Mouse (Mus musculus) brain, embryonic 18.5 days (tissue): Measurements from ENCODE around the gene Gm20388.
"Not testable (repeated sequence)": the region's sequence is repeated elsewhere in the genome, so short reads cannot be mapped to it uniquely, and the experiment has no call there.

ENCODE experiments used
- DNase-seq: peaks from one replicate; pipeline ENCODE4 v3.0.0-alpha.2; 2012; ENCODE audit warnings: low read depth, low spot score

Gm20388 gene

DNA sequence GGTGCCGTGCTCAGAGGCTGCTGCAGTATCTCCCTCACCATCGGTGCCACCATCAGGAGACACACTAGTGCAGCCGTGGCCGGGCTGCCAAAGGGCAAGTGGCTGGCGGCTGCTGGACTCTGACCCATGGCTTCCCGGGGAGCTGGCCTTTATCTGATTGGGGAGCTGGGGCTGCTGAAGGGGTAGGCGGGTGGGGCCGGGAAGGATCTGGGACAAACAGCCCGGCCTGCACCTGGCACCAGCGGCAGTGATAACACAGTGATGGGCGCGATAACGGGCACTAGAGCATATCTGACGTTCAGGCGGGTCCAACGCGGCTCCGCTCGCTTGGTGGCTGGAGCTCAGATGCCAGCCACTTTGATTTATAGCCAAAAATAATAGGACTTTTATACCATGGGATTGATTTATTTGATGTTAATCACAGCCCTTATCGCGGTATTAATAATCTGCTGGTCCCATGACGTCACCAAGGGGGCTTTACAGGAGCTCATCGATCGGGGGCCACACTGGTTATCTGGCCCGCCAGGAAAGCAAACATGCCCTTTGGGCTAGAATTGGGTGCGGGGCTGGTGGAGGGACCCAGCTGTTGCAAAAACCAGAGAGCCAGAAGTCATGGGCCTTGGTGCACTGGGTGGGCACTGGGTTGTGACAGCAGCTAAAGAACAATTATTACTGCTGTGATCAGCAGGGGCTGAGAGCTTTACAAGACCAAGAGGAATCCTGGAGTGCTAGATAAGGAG, 2396.2 kb downstream of the Gm20388 start:
- DNase-seq, result no peak

DNA sequence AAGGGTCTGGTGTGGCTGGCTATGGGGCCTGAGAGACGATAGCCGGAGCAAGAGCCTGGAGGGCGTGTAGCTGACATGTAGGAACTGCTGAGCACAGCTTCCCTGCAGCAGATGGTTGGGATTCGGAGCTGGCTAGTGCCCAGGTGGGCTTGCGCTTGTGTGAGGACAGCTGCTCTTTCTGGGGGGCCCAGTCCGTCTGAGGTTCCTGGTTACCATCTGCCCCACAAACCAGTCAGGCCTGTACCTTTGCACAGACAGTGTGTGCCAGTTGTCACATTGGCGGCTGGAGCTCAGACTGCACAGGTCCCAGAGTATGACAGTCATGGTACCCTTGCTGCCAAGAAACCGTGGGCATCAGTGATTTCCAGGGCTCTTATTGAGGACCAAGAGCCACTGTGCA, 2397.2 kb downstream of the Gm20388 start:
- DNase-seq, result no peak

DNA sequence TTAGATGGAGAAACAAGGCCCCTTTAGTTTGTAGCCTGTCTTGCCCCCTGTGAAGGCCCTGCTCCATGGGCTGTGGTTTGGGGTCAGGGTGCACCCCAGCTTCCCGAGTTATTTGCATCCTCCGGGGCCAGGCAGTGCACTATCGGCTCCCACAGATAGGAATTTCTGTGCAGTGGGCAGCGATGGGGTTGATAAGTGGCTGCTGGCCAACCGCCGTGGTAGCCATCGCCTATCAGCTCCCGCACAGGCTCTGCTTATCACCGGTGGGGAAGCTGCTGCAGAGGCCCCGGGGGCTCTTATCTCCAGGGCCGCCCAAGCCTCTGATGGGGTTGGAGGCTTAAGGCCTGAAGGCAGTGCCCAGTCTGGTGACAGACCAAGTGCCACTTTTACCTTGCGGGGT, 2398.6 kb downstream of the Gm20388 start:
- no peak for DNase-seq

DNA sequence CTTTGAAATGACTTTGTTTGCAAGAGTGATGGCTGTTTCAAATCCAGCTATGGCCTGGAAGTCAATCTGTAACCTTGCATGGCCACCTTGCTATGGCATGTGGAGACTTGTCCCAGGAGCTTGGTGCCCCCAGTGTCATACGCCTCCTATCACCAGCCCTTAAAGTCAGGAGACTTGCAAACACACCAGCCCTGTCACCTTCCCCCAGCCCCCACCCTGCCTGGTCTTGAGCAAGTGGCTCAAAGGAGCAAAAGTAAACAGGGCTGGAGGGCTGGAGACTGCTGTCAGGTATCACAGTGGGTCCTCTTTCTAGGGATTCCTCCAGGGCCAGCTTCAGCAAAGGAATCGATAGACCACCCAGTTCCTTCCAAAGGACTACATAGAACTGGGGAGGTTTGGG, 2400.5 kb downstream of the Gm20388 start:
- no peak for DNase-seq

DNA sequence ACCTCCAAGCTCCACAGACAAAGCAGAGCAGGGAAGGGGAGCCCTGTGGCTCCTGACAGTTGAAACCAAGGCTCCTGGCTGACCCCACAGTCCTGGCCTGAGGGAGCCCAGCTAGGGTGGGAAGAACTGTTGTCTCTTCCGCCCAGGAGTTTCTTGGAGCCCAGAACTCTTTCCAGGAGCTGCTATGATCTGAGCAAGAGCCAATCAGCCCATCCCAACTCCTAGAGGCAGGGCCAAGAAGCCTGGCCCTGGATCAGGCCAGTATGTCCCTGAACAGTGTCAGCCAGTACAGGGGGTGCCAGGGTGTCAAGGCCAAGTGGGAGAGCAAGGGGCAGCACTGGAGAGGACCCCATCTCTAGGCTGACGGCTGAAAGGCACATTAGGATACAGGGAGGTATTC, 2401.9 kb downstream of the Gm20388 start:
- no peak for DNase-seq

DNA sequence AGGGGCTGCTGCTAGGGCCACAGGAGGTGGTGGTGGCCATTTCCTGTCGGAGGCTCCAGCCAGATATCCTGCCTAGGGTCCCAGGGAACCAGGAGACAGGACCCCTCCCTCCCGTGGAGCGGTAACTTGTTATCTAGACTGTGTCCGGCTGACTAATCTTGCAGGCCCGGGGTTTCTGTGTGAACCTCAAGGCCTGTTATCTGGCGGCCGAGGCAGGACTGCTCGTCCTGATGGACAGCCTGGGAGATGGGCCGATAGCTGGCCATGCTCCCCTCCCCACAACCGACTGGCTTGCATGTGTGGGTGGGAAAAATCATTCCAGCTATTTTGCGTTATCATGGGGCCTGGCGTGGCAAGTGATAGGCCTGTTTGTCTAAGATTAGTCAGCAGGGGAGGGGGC, 2402.7 kb downstream of the Gm20388 start:
- no peak for DNase-seq

DNA sequence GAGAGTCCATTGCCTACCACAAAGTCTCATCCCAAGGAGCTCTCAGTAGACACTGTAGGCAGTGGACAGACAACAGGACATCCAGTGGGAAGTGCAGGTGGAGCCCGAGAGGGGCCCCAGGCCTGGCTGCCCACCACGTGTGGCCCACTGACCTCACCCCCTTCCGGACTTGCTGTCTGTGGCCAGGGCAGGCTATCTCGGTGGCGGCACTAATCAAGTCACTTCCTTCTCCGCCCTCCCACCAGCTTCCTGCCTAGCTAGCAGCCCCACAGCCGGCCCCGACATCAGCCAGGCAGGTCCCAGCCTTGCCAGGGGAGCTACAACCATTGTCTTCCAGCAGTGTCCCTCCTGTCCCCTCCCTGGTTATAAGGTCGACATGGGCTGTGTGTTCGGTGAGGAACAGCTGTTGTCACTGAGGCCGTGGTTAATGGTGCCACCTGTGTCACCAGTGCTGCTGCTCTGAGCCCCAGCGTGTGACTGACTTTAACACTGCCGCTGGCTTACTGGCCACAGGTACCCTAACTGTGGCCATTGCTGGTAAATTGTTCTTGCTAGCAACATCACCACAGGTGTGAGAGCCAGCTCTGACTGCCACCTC, 2404.4 kb downstream of the Gm20388 start:
- DNase-seq, result no peak

DNA sequence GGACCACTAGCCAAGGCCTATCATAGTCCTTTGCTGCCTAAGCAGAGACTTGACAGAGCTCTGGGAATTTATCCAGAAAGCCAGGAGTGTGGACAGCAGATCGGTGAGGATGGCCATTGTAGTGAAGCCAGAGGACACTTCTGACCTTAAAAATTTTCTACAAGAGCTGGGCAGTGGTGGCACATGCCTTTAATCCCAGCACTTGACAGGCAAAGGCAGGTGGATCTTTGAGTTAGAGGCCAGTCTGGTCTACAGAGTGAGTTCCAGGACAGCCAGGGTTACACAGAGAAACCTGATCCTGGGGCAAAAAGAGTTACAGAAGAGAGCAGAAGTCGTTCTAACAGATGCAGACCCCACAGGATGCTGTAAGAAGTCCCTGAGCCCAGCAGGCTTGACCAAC, 2405.8 kb downstream of the Gm20388 start:
- no peak for DNase-seq

DNA sequence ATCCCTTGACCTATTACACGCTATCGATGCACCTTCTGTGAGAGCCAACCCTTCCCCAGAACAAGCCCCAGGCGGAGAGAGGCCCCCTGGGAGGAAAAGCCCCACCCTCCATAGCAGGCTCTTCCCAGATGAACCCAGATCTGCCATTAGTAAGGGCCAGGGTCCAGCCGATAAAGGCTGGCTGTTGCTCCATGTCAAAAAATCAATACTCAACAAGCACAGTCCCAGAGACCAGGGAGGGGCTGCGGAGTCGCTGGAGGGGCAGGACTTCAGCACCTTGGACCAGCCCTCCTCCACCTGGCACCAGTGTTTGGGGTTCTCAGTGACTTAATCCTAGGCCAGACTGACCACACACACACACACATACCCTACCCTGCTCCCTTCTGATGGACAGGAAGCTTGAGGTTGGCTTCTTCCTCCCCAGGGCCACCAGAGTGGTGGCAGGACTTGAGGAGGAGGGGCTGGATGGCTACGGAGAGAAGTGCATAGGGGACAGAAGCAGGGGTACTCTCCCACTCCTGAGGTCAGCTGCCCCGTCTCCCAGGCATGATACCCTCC, 2407.4 kb downstream of the Gm20388 start:
- DNase-seq, result no peak

DNA sequence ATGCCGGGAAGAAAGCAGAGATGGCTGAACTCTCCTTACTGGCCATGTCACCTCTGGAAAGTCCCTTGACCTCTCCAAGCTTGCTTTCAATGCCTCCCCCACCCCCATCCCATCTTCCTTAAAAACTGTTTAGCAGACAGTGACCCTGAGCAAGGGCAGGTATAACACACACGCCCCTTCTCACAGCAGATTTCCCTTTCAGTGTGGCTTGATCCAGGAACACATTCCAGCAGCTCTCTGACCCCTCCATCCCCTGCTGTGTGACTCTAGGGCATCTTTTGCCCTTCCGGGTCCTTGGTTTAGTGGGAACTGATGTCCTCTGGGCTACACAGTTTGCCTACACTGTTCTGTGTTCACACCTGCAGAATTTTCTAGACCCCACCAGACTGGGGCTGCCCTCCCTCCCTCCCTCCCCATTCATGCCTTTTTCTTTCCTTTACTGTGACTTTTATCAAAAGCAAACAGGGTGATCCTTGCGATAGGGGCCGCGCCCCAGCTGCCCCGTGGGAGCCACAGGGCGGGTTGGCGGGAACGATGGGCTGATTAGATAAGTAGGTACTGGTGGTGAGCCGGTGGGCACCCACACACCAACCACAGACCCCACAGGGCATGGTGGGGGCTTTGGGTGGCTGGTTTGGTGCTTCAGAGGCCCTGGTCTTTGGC, 2408.5 kb downstream of the Gm20388 start:
- DNase-seq, result no peak

DNA sequence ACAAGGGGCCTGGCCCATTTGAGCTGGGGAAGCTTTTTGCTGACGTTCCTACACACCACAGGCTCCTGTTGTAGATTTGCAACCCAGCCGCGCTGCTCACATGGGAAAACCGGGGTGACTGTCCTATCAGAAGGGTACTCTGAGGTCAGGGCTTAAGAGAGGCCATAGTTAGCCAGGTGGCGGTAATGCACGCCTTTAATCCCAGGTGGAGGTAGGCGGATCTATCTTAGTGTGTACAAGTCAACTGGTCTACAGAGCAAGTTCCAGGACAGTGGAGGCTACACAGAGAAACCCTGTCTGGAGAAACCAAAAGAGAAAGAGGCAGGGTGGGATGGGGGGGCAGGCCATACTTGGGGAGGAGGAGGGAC, 2409.1 kb downstream of the Gm20388 start:
- no peak for DNase-seq

DNA sequence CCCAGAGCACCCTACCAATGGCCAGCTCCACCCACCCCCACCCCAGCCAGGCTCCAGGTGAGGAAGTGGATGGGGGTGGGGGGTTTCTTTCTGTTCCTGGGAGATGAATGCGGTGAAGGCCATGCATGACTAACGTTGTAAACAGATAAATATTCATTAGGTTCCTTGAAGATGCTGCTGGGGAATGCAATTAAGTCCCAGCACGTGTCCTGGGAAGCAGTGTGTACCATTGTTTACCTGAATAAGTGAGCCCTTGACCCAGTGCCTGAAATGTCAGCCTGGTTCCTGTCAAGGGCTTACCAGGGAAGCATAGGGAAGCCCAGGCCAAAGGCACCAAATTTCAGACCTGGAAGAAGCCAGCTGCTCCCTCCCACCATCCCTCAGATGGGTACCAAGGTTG, 2409.9 kb downstream of the Gm20388 start:
- no peak for DNase-seq

DNA sequence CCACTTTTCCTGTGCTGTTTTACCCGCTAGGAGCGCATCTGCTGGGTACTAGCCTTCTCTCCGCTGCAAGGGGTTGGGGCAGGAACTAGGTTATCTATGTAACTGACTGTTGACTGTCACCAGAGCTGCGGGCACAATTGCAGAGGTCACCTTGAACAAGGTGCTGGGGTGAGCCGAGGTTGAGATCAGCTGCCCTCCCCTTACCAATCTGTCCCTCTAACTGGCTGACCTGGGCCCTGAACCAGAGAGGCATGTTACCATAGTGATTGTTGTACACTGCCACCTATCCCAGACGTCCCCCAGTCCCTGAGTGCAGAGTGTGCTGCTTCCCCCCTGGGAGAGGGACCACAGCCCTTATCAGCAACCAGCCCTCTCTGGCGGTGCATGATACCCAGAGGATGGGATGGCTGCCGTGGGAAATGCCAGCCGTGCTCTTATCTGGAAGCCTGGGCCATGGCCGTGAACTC, 2410.8 kb downstream of the Gm20388 start:
- DNase-seq, result no peak

DNA sequence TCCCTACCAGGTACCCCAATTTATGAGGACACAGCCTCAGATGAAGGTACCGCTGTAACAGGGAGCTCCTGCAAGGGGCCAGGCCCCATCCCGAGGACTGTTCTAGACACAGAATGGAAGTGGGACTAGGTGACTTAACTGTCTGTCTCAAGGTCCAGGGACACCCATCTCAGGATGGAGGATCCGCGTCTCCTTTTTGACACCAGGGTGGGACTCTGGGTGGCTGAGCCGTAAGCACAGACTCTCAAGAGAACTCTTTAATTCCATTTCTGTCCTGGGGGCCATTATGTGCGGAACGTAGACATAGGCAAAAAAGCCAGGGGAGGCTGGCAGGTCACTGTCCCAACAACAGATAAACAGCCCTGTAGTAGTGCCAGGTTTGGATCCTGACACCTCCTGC, 2411.5 kb downstream of the Gm20388 start:
- no peak for DNase-seq

DNA sequence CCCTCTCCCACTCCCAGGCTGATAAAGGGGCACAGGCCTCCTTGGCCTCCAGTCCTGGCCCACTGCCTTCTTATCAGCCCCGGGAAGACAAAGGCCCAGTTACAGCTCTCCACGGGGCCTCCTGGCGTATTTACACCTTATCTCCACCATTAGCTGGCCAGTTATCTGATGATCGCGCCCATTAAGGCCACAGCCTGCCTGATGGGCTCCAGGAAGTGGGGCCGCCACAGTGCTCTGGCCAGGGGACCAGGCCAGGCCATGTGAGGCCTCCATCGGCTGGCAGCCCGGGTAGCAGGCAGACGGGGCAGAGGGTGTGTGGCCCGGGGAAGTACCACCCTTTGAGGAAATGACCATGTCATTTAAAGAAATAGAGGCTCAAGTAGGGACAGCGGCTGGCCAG, 2412.2 kb downstream of the Gm20388 start:
- no peak for DNase-seq

DNA sequence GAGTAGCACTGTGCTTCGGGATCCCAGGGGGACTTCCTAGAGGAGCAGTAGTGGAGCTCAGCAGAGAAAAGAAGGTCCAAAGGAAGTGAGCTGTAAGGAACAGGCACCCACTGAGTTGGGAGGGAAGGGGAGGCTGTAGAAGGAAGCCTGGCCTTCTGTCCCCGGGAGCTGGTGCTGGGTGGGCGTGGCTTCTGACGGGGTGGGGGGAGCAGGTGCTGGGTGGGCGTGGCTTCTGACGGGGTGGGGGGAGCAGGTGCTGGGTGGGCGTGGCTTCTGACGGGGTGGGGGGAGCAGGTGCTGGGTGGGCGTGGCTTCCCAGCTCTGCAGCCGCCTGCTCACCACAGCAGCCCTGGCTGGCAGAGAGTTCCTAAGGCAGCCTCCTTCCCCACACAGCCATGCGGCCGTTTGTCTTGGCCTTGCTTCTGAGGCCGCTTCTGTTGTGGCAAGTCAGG, 2413.3 kb downstream of the Gm20388 start:
- DNase-seq, result not testable (repeated sequence)

DNA sequence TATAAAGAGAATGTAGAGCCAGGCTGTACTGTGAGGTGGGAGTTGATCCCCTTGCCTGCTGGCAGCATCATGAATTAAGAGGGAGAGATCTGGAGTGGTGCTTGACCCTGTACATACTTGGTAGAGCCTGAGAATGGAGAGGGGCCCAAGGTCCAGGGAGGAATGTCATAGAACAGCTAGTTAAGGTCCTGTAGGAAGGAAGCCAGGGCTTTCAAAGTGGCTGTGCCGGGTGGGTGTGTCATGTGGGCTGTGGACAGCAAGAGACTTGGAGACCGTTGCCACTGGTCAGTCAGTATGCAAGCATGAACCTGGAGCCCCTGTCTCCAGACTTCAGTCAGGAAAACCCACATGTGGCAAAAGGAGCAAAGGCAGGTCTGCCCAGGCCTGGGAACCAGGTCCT, 2414.6 kb downstream of the Gm20388 start:
- DNase-seq, result no peak

DNA sequence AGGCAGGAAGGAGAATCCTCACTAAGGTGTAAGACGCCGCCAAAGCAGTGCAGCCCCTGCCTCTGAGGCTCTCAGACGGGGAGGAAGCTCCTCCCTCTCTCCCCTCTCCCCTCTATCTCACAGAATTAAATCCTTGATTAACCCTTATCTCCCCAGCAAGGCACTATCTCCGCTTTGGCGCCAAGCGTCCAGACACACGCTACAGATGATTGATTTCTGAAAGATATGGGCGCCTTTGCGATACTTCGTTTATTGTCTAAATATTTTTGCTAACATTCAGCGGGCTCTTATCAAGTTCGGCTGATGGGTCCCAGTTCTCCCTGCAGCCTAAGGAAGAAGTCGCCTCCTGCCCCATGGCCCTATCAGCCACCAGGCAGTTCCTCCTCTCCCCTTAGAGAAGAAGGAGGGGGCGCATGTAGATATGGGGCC, 2415.5 kb downstream of the Gm20388 start:
- DNase-seq, result no peak

DNA sequence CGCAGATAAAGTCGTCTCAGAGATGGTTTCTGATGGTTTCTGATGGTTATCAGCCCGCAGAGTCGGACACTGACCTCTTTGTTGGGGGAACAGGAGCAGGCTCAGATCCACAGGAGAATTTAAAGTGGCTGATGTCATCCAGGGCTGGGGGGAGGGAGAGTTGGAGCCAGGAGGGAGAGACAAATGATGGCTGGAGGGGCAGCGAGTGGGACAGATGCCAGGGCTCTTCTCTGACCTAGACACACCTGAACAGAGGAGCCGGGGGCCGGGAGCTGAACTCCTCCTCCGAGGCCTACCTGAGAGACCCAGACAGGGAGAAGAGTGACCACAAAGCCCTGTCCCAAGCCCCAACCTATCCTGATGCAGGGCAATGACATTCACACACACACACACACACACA, 2418.4 kb downstream of the Gm20388 start:
- no peak for DNase-seq

DNA sequence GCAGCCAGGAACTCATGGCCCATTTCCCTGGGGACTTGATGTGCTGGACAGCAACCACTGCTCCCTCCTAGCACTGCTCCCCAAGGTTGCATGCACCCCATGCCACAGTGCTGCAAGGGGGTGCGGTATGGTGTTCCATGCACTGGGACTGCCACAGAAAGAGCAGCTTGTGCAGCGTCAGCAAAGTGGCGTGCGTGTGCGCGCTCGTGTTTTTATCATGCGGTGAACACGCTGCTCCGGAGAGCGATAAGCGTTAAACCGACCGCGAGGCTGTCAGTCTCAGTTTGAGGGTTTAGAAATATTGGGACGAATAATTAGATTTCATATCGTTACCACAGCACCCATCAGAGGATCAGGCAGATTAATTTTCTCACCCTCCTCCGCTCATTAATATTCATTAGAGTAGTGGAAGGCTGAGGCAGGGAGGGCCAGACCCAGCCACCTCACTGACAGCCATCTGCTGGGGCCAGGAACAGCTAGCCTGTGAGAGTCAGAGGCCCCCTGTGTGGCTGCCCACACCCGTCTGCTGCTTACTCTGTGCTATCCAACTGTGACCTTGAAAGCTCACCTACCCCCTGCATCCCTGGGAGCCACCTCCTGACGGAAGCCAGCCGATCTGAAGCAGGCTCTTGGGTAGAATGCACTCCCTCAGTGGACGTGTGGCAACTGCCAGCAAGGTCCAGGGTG, 2419.1 kb downstream of the Gm20388 start:
- no peak for DNase-seq

DNA sequence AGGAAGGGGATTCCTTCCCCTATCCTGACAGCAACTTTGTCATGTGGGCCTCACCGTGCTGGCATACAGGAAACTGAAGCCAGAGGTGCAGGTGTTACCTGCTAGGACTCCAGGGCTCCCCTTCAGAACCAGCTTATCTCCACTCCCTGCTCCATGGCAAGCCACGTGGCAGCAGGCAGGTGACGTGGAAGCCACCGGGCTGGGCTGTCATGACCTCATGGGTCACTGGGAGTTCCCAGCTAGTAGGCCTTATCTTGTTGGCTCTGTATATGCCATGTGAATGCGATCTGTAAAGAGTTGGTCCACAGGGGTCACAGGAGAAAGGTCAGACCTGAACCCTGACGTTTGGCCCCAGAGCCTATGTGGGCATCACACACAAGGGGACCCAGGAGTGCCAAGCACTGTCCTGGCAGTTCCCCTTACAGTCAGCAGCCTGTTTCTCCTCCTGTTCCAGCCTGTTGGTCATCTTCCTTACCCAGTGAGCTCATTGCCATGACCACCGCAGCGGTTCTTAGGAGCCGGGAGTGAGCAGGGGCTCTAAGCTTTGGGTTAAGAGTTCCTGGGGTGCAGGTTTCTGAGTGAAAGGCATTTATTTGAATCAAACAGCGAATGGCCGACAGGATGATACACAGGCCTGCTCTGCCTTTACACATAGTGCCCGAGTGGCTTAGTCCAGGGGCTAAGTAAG, 2419.9 kb downstream of the Gm20388 start:
- DNase-seq, result no peak
